Mouse (Mus musculus) ES-Bruce4 (cell line): ENCODE measurements around the gene Etv4. TPM values are rescaled to one million over a fixed set of nuclear protein-coding genes. Genes with fewer than 3 reads are reported as not detected.
A peak's percentile ranks its signal among the peaks of the same experiment; 100 is the strongest.

Experiments used
- H3K27ac ChIP-seq: 2 replicates; pipeline ENCODE4 v1.5.1; 2012; ENCODE audit warnings: low read length, inconsistent platforms; ENCODE audit not compliant: insufficient read depth
- H3K27me3 ChIP-seq: 2 replicates; pipeline ENCODE4 v1.6.1; 2012; ENCODE audit warnings: mild to moderate bottlenecking, low read length, inconsistent platforms; ENCODE audit not compliant: control insufficient read depth, poor library complexity, insufficient read depth, severe bottlenecking
- H3K36me3 ChIP-seq: 2 replicates; pipeline ENCODE4 v1.6.1; 2012; ENCODE audit warnings: inconsistent platforms, mild to moderate bottlenecking, low read length, moderate library complexity; ENCODE audit not compliant: control insufficient read depth, poor library complexity, insufficient read depth, severe bottlenecking
- H3K4me1 ChIP-seq: one replicate; pipeline ENCODE4 v1.8.1; 2011; ENCODE audit warnings: low read length; ENCODE audit not compliant: control insufficient read depth, insufficient read depth
- H3K4me3 ChIP-seq: 2 replicates; pipeline ENCODE4 v1.5.1; 2011; ENCODE audit warnings: low read depth, mild to moderate bottlenecking, low read length
- H3K9ac ChIP-seq: 2 replicates; pipeline ENCODE4 v1.6.1; 2012; ENCODE audit warnings: low read depth, mild to moderate bottlenecking, inconsistent platforms; ENCODE audit not compliant: poor library complexity, severe bottlenecking
- H3K9me3 ChIP-seq: replicated peaks from 2 replicates; pipeline ENCODE4 v1.6.1; 2012; ENCODE audit warnings: mild to moderate bottlenecking, low read length, inconsistent platforms; ENCODE audit not compliant: control insufficient read depth, poor library complexity, insufficient read depth, severe bottlenecking
- CTCF ChIP-seq: IDR thresholded peaks from one replicate; pipeline ENCODE4 v1.8.1; 2011; ENCODE audit warnings: low read depth, low read length
- EP300 ChIP-seq: IDR thresholded peaks from 2 replicates; pipeline ENCODE4 v1.6.1; 2011; ENCODE audit warnings: low read depth, low read length; ENCODE audit not compliant: insufficient read depth
- POLR2A ChIP-seq: IDR thresholded peaks from one replicate; pipeline ENCODE4 v1.8.1; 2011; ENCODE audit warnings: low read length; ENCODE audit not compliant: insufficient read depth
- polyA plus RNA-seq: library from polyadenylated mRNA; stranded (reverse); fragments of >200 nt; gene quantifications from 2 replicates; pipeline ENCODE4 v1.2.4, GENCODE M21; 2011; ENCODE audit warnings: low read depth; ENCODE audit not compliant: missing spikeins, insufficient read depth, insufficient read length

Gene Etv4
- polyA plus RNA-seq, 1 experiment = 28.9 TPM

DNA sequence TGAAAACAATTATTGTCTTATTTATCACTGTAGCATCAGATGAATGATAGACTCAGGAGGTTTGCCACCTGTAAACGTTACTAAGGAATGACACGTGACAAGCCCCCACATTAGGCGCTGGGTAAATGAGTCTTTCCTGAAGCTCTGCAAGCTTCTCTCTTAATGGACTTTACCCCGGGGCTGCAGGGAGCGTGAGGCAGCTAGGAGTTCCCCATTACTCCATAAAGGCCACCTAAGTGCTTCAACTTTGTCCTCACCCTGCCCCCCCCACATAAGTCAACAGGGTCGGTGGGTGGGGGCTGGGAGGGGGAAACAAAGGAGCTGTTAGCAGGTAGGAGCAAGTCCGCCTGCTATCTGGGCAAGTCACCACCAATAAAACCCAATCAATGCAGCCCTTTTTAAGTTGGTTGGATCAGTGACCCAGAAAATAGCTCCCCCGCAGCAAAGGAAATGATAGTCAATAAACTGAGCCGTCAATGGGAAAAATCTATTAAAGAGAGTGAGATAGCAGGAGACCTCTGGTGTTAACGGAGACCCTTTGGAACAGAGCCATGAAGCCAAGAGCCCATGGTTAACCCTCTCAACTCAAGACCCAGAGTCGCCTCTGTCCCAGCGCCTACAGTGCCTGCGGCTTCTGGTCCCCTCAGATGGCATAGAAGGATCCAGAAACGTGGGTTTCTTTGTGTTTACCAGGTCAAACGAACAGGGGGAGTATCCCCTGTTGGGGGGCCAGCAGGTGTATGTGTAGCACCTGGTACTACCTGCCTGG is 24.1 kb upstream of the Etv4 start:
- Histone ChIP-seq H3K27ac (no peak overlapping the region), H3K4me3 (no peak overlapping the region), H3K36me3 (no peaks in the 10 kb centered on the region), H3K27me3 (no peaks in the 10 kb centered on the region), H3K9me3 (no peaks in the 10 kb centered on the region), H3K4me1 (no peaks in the 10 kb centered on the region), H3K9ac (no peak overlapping the region)
- TF ChIP-seq CTCF (no peak), POLR2A (no peak), EP300 (no peak)

GRCm38 (mm10) chr11:101807266-101807665 is 22.1 kb upstream of the Etv4 start:
- TF ChIP-seq POLR2A (no peak), CTCF (no peak), EP300 (no peak)
- H3K9ac ChIP-seq = no peak overlapping the region
- H3K36me3 ChIP-seq = no peaks in the 10 kb centered on the region
- H3K27me3 ChIP-seq = no peaks in the 10 kb centered on the region
- no peaks in the 10 kb centered on the region for H3K9me3 ChIP-seq
- H3K4me1 ChIP-seq = no peaks in the 10 kb centered on the region
- H3K4me3 ChIP-seq = no peak overlapping the region
- no peak overlapping the region for H3K27ac ChIP-seq

- H3K36me3 ChIP-seq = no peaks in the 10 kb centered on the region
- H3K27me3 ChIP-seq = no peaks in the 10 kb centered on the region
- 0 out of 2 replicates have a peak overlapping the region, but pooled peaks have one; percentile 26 for H3K9ac ChIP-seq
- no peaks in the 10 kb centered on the region for H3K4me1 ChIP-seq
- no peak overlapping the region for H3K27ac ChIP-seq
- H3K9me3 ChIP-seq = no peaks in the 10 kb centered on the region
- H3K4me3 ChIP-seq = no peak overlapping the region
- TF ChIP-seq EP300 (no peak), CTCF (no peak), POLR2A (no peak)
Measured at GRCm38 (mm10) chr11:101806741-101807140, 21.6 kb upstream of the Etv4 start.

GRCm38 (mm10) chr11:101805113-101805704 is 20.0 kb upstream of the Etv4 start:
- Histone ChIP-seq H3K36me3 (no peaks in the 10 kb centered on the region), H3K9me3 (no peaks in the 10 kb centered on the region), H3K27ac (no peak overlapping the region), H3K27me3 (no peaks in the 10 kb centered on the region), H3K4me1 (peaks cover 1% of the 10 kb centered on the region), H3K9ac (no peak overlapping the region), H3K4me3 (no peak overlapping the region)
- TF ChIP-seq CTCF (no peak), EP300 (no peak), POLR2A (no peak)

- no peaks in the 10 kb centered on the region for H3K9me3 ChIP-seq
- no peaks in the 10 kb centered on the region for H3K27me3 ChIP-seq
- H3K9ac ChIP-seq = no peak overlapping the region
- no peaks in the 10 kb centered on the region for H3K36me3 ChIP-seq
- H3K4me1 ChIP-seq = peaks cover 6% of the 10 kb centered on the region
- H3K27ac ChIP-seq = no peak overlapping the region
- TF ChIP-seq CTCF = no peak
- no peak for TF ChIP-seq POLR2A
- TF ChIP-seq EP300 = no peak
- no peak overlapping the region for H3K4me3 ChIP-seq
Measured at GRCm38 (mm10) chr11:101801386-101801785, 16.2 kb upstream of the Etv4 start.

- H3K9me3 ChIP-seq = no peaks in the 10 kb centered on the region
- 0 out of 2 replicates have a peak overlapping the region, but pooled peaks have one; percentile 29 for H3K27ac ChIP-seq
- no peak overlapping the region for H3K4me3 ChIP-seq
- no peak overlapping the region for H3K9ac ChIP-seq
- no peaks in the 10 kb centered on the region for H3K27me3 ChIP-seq
- TF ChIP-seq POLR2A (no peak), EP300 (0 out of 2 replicates have a peak, but pooled peaks have one; percentile 47), CTCF (no peak)
- peaks cover 6% of the 10 kb centered on the region for H3K4me1 ChIP-seq
- no peaks in the 10 kb centered on the region for H3K36me3 ChIP-seq
Measured at GRCm38 (mm10) chr11:101798083-101798482, 12.9 kb upstream of the Etv4 start.
